Mouse (Mus musculus) ovary, postnatal 14 days (tissue): ENCODE results near the gene Olfr1282.
"Not testable (repeated sequence)": the region's sequence is repeated elsewhere in the genome, so short reads cannot be mapped to it uniquely, and the experiment has no call there.

Experiments
- DNase-seq: peaks from one replicate; pipeline ENCODE4 v3.0.0; 2022; ENCODE audit warnings: low spot score

Olfr1282 gene

DNA sequence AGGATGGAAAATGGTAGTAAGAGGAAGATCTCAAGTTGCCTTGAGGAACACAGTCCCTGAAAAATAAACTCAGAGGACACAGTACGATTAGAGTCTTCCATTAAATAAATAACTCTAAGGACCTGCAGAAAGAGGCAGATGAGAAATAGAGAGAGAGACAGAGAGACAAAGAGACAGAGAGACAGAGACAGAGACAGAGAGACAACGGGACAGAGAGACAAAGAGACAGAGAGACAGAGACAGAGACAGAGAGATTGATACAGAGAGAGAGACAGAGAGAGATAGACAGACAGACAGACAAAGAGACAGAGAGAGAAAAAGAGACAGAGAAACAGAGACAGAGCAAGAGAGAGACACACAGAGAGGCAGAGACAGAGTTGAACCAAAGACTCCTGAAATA lies at the start of gene Olfr1282:
Gene Olfr1282, minus strand, starts transcription at position 101 of the 400 bp plus-strand sequence.
- DNase-seq: no peak

DNA sequence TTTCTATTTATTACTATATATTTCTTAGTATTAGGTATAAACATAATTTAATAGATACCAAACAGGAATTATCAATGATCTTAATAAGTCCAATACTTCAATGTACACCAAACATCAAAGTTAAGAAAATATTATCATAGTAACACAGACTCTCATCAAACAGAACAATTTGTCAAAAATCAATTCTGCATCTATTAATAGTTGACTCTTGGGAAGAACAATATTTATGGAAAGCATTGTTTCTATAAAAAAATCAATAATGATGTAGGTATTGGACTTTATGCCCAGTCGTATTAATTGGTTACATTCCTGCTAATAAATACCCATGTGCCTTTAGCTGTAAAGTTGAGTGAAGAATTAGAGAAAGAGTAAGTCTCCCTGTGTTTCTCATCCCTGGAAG lies 39.3 kb upstream of the Olfr1282 start, which contains the start of gene Olfr1284:
Gene Olfr1284, plus strand, starts transcription at position 301 of the 400 bp plus-strand sequence.
- DNase-seq: no peak

DNA sequence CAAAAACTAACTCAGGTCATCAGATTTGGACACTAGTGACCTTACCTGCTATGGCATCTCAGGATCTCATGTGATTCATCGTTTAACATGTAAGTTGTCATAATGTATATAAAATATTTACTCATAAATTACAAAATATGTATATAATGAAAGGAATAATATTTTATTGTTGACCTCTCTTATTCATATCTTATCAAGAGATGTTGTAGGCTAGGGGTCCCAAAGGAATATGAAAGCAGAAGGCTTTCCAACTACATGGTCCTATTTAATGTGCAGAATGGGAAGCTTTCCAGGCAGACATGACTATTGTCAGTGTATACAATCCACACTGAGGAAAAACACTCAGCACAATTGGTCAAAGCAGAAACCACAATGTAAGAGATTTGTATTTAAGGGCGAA lies 30.6 kb upstream of the Olfr1282 start, which contains the start of gene Olfr1283:
Gene Olfr1283, plus strand, starts transcription at position 301 of the 400 bp plus-strand sequence.
- DNase-seq: no peak

DNA sequence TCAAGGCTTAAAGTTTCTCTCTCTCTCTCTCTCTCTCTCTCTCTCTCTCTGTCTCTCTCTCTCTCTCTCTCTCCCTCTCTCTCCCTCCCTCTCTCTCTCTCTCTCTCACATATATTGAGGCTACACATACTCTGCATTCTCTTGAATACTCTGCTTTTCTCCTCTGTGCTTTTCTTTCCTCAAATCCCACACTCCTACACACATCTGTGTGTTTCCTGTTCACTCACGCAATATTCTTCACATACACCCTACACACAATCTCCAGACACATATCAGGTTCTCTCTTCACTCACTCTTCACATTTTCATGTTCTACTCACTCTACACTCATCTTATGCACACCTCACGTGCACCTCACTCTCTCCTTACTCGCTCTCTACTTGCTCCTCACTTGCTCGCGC lies 2.2 kb downstream of the Olfr1282 start:
- not testable (repeated sequence) for DNase-seq

DNA sequence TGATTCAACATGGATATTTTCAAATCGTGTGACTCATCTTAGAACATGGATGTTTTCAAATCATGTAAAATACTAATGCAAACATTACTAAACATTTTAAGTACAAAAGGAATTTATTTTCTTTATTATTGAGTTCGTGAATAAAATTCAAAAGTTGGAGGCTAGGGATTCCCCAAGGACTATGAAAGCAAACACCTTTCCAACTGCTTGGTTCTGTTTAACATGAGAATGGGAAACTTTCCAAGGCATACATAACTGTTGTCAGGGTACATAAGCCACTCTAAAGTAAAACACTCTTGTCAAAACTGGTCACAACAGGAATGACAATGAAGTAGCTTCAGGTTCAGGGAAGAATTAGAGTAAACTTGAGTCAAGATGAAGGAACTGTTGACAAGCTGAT lies 9.7 kb downstream of the Olfr1282 start, which contains the start of gene Olfr1281:
Gene Olfr1281, plus strand, starts transcription at position 301 of the 400 bp plus-strand sequence.
- no peak for DNase-seq

DNA sequence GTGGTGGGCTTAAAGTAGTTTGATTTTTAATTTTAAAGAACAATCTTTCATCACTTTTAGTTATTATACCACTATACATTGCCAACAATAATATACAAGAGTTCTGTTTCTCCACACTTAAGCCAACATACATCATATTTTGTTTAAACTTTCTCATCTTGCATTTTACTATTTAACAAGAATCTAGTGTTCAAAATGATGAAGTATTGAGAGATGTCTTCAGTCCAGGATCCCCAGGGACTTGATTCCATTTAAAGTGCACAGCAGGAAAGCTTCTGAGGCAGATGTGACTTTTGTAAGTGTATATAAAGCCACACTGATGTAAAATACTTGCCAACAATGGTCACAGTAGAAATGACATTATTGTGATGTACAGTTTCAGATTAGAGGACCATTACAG lies 22.2 kb downstream of the Olfr1282 start, which contains the start of gene Olfr1280:
Gene Olfr1280, plus strand, starts transcription at position 301 of the 400 bp plus-strand sequence.
- no peak for DNase-seq

DNA sequence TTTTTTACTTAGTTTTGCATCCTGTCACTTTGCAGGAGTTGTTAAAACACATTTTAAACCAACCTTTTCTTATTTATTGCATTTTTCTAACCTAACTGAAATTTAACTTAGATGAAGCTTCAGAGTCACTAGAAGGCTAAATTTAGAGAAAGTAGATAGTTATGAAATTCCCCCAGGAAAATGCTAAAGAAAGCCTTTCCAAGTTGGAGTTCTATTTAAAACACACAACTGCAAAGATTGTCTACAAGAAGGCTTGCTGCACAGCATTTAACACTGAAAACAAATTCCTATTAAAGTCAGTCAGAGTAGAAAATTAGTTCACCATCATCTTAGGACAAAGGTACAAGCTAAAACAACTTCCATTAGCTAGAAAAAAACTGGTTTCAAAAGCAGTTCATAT lies 35.5 kb downstream of the Olfr1282 start, which contains the start of gene Olfr1279:
Gene Olfr1279, plus strand, starts transcription at position 262 of the 400 bp plus-strand sequence.
- no peak for DNase-seq

DNA sequence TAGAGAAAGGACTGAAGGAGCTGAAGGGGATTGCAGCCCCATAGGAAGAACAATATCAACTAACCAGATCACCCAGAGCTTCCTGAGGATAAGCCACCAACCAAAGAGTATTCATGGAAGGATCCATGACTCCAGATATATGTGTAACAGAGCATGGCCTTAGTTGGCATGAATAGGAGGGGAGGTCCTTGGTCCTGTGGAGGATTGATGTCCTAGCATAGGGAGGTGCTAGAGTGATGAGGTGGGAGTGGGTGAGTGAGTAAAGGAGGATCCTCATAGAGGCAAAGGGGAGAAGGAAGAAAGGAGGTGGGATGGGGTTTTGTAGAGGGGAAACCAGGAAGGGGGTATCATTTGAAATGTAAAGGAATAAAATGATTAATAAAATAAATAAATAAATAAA lies 37.3 kb downstream of the Olfr1282 start:
- DNase-seq: no peak

DNA sequence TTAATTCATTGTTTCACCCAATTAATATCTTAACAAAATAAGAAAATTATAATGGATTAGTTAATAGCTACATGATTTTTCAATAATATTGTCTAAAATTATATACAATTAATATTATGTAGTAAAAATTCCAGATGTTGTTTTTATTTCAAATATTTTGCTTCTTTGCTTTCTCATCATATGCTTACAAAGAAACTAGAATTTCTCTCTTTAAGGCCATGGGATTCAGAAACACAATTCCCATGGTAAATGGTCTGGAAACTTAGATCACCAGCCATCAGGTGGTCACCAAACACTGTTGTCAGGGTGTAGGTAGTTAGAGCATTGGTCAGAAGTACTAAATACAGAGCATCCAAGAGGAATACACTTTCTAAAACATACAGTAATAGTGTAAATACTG lies 46.0 kb downstream of the Olfr1282 start, which contains the start of gene Olfr1278:
Gene Olfr1278, plus strand, starts transcription at position 301 of the 400 bp plus-strand sequence.
- no peak for DNase-seq
